Mouse (Mus musculus): ENCODE measurements around the gene Clec1b. TPM values are rescaled to one million over a fixed set of nuclear protein-coding genes. Genes with fewer than 3 reads are reported as not detected.
A peak's percentile ranks its signal among the peaks of the same experiment; 100 is the strongest.

Gene Clec1b
- polyA plus RNA-seq, 1 experiment from 2014 or later, result 0.91 TPM

DNA sequence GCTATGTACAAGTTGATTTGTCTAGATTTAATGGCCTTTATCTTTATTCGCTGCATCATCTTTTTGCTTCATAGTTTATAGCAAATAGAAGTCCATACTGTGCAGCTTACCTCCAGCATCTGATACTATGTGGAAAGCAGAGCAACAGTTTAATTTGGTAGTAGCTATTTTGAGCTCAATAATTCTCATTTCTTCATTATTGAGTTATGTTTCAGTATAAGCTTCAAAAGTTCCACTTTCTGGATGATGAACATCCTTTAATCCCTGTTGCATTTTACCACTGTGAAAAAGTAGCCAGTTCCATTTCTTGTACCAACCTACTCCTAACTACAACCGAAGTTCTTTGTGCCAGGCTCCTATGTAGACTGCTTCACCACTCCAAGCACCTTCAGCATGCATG lies 11.5 kb downstream of the Clec1b start, which contains the start of gene Clec9a:
Gene Clec9a (plus strand): TSS at position 301 of the 400 bp plus-strand sequence.
- no peak for DNase-seq (ENCODE audit: low spot score)

DNA sequence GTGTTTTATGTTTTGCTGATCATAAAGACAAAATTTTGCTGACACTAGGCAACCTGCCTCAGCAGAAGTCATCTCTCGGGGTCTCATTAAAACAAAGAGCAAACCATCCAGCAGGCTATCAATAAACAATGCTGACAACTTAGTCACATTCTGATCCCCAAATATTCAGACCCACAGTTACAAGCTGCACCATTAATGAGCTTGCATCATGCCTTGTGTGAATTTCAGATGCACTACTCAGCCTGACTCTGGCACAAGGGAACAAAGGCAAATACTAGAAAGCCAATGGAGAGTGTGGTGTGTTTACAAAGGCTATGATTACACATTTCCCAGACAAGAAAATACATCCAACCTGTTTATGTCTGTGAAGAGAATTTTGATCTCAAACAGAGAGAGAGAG lies 17.1 kb downstream of the Clec1b start:
- no peak for DNase-seq (ENCODE audit: low spot score)

DNA sequence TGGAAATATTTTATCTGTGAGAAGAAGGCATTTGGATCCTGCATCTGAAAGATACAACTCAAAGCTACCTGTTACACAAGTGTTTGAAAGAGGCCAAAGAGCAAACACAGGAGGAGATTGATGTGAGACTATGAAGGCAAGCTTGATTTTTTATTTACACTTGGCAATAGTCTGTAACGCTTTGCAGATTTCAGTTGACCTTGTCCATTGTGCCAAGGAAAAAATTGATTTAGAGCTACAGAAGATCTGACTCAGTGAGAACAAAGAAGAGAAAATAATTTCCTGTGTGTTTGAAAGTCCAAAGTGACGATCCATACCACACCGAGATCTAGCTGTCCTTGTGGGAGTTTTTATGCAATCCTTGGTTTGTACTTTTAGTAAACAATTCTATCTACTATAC lies 25.2 kb downstream of the Clec1b start:
- DNase-seq (ENCODE audit: low spot score), result no peak

DNA sequence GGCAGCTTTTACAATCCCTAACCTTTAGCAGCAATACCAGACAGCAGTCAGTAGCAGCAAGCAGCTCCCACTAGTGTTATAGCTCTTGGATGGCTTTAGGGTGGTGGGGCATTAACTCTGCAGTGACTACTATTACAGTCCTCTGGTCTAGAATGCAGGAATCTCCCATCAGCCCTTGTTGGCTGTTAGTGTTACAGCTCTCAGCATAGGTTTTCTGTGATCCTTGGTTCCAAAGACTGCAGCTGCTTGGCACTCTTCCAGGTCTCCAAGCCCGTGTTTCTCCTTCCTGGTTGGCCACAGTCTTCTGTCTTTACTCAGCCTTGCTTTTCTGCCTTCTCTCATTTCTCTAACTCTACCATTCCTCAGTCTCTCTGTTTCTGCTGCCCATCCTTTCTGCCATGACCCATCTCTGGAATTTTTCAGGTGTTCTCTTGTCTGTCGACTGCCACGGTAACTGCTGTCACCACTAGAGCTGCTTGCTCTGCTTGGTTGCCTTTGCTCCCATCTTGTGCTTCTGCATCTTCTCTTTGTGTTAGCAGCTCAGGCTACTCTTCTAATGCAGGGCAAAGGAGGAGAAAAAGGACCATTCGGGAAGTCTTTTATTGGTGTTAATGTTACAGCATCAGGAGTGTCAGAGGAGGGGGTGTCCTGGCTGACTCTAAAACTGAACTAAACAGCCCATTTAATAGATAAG lies 26.1 kb downstream of the Clec1b start:
- DNase-seq (ENCODE audit: low spot score), result no peak

- DNase-seq (ENCODE audit: low spot score), result peak; percentile 69
Observed at GRCm38 (mm10) chr6:129423734-129424072, 26.6 kb downstream of the Clec1b start.

DNA sequence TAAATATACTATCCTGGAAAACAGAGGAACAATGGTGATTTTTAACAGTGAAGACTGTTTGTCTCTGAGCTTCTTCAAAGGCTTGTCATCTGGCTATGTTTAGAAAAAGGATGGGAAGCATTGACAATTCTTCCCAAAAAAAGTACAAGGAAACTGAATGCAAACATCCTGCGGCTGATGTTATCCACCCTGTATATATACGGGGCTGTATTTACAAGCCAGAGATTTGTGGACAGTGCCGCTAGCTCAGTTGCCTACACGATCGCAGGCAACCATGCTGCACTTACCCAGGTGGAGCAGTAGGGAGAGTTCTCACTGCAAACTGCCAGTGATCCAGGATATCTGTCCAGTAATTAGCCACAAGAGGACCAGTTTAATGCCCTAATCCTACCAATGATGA lies 28.1 kb downstream of the Clec1b start:
- no peak for DNase-seq (ENCODE audit: low spot score)

- DNase-seq (ENCODE audit: low spot score), result no peak
Observed at GRCm38 (mm10) chr6:129425812-129426211, 28.7 kb downstream of the Clec1b start.

- no peak for DNase-seq (ENCODE audit: low spot score)
Observed at GRCm38 (mm10) chr6:129427281-129427680, 30.2 kb downstream of the Clec1b start.

DNA sequence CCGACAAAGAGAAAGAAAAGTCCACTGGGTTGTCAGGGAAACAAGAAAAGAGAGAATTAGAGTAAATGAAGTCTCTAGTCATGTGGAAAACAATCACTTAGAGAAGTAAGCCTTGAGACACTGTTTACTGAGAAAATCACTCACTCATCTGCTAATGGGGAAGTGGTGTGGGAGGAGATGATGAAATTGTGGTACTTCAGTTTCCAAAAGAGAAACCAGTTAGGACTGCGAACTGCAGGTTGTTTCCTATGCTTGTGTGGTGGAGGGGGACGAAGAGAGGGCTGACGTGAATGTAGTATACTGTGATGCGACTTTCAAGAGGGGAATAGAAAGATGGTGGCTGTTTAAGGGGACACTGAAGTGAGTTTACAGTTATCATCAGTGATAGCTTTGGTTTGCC lies 37.1 kb downstream of the Clec1b start:
- no peak for DNase-seq (ENCODE audit: low spot score)

DNA sequence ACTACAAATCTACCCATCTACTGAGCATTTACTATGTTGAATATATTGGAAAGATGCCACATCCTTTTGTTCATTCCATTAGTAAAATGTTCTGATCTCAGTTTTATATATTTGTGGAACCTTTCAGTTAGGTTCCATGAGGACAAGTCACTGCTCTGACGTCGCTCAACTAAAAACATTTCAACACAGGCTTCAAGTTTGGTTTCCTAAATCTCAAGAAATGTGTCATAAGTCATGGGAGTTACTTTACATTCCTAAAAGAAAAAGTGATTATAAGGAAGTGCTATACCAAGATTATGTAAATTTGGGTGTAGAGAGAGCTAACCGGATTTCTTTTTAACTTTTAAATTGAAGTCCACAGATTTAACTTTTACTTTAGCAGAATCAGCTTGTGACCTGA lies 38.9 kb downstream of the Clec1b start:
- no peak for DNase-seq (ENCODE audit: low spot score)

DNA sequence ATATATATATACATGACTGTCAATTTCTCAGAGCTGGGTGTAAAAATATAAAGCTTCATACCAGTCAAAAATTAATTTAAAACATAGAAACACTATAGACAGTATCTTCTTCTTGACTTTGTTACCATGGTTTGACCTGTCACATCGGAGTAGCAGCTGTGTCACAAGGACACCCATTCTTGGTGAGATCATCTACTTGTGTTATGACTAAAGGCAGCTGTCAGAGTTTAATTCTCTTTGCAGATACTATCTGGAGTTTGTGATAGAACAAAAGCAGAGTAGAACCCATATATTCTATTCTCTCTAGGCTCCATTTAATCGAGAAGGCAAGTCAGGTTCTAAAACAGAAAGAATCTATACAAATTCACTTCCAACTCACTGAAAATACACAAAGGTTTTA lies 40.9 kb downstream of the Clec1b start:
- no peak for DNase-seq (ENCODE audit: low spot score)

- DNase-seq (ENCODE audit: low spot score), result no peak
Observed at GRCm38 (mm10) chr6:129449743-129450142, 52.6 kb downstream of the Clec1b start.

DNA sequence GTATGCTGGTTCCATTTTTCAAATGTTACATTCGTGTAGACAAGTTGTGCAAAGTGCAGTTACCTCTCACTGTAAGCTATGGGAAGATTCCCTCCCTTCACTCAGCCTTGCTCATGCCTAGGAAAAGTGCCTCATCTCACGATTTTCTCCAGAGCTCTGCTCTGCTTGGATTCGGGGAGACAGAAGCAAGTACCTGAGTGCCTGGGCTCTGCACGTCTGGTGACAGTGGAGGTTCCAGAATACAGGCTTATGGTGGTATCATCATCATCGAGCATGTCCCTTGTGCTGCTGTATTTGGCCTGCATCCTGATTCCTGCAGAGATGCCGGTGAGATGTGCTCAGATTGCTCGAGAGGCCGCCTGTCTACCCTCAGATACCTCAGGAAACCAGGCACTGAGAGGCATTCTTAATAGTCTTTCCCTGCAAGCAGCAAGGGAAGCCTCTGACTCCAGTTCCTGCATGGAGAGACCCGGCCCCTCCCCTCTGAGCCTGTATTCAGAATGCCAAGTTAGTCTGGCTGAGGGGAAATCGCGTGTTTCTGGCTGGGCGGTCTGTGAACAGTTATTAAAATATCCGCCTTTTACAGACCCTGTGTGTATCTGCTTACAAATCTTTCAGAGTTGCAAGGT lies 54.4 kb downstream of the Clec1b start, which contains the start of gene Clec1a:
Gene Clec1a (minus strand): TSS at position 590 of the 629 bp plus-strand sequence.
- DNase-seq (ENCODE audit: low spot score), result no peak

Other genes starting within 250 kb of the Clec1b start
- gene Clec2d, start 216.7 kb upstream of the Clec1b start, polyA plus RNA-seq (2015; fragmentation: Nextera tagmentation; extraction: Ambion mirVana), result 2.9 and 3.1 TPM in 2 replicates
- 53.2 and 58.8 TPM in 2 replicates for gene Cd69, start 121.9 kb upstream of the Clec1b start, polyA plus RNA-seq (2015; fragmentation: Nextera tagmentation; extraction: Ambion mirVana)
- gene 4922502D21Rik, start 65.5 kb upstream of the Clec1b start, polyA plus RNA-seq (2015; fragmentation: Nextera tagmentation; extraction: Ambion mirVana), result 0.17 TPM in 1 of 2 replicates, not detected in the other
- 3.9 and 4.5 TPM in 2 replicates for gene Clec12a, start 54.6 kb upstream of the Clec1b start, polyA plus RNA-seq (2015; fragmentation: Nextera tagmentation; extraction: Ambion mirVana)
- 0.15 and 0.46 TPM in 2 replicates for gene Clec12b, start 11.4 kb upstream of the Clec1b start, polyA plus RNA-seq (2015; fragmentation: Nextera tagmentation; extraction: Ambion mirVana)
- gene Clec9a, start 11.6 kb downstream of the Clec1b start, polyA plus RNA-seq (2015; fragmentation: Nextera tagmentation; extraction: Ambion mirVana), result 0.18 and 0.39 TPM in 2 replicates
- gene Clec1a, start 54.7 kb downstream of the Clec1b start, polyA plus RNA-seq (2015; fragmentation: Nextera tagmentation; extraction: Ambion mirVana), result 0.75 and 1.1 TPM in 2 replicates
- 0.09 and 0.12 TPM in 2 replicates for gene Olr1, start 109.9 kb downstream of the Clec1b start, polyA plus RNA-seq (2015; fragmentation: Nextera tagmentation; extraction: Ambion mirVana)
- gene Tmem52b, start 115.3 kb downstream of the Clec1b start, polyA plus RNA-seq (2015; fragmentation: Nextera tagmentation; extraction: Ambion mirVana), result not detected in 2 replicates
- 32.0 and 34.1 TPM in 2 replicates for gene Gabarapl1, start 135.9 kb downstream of the Clec1b start, polyA plus RNA-seq (2015; fragmentation: Nextera tagmentation; extraction: Ambion mirVana)
- 0.45 and 0.74 TPM in 2 replicates for gene Klre1, start 180.6 kb downstream of the Clec1b start, polyA plus RNA-seq (2015; fragmentation: Nextera tagmentation; extraction: Ambion mirVana)
- gene Klrd1, start 194.5 kb downstream of the Clec1b start, polyA plus RNA-seq (2015; fragmentation: Nextera tagmentation; extraction: Ambion mirVana), result 9.1 and 12.2 TPM in 2 replicates
- gene Klrk1, start 226.6 kb downstream of the Clec1b start, polyA plus RNA-seq (2015; fragmentation: Nextera tagmentation; extraction: Ambion mirVana), result 4.5 and 4.8 TPM in 2 replicates
- gene Klrc3, start 246.0 kb downstream of the Clec1b start, polyA plus RNA-seq (2015; fragmentation: Nextera tagmentation; extraction: Ambion mirVana), result not detected in 2 replicates